Mouse (Mus musculus) brain, adult 10 weeks (tissue): Measurements from ENCODE around the gene Olfr1061. TPM values are rescaled to one million over a fixed set of nuclear protein-coding genes. Genes with fewer than 3 reads are reported as not detected.

ENCODE experiments used
- polyA plus RNA-seq: library from polyadenylated mRNA; stranded (reverse); fragments of 350-450 nt; fragmentation: Illumina TruSeq; extraction: RNeasy Lipid Tissue Mini Kit (QIAGEN cat#74804); gene quantifications from one replicate; pipeline ENCODE4 v1.2.3, GENCODE M21; 2015; ENCODE audit warnings: low read depth, low replicate concordance

Olfr1061 gene
- not detected for polyA plus RNA-seq

GRCm38 (mm10) chr2:86413950-86414349, at the start of gene Olfr1061:
Gene Olfr1061, minus strand, starts transcription at chr2:86414050.

GRCm38 (mm10) chr2:86456169-86456568, 42.3 kb upstream of the Olfr1061 start, which contains the start of gene Olfr1066:
Gene Olfr1066, minus strand, starts transcription at chr2:86456269.

GRCm38 (mm10) chr2:86450491-86450890, 36.6 kb upstream of the Olfr1061 start, which contains the start of gene Olfr1065:
Gene Olfr1065, minus strand, starts transcription at chr2:86450591.

GRCm38 (mm10) chr2:86426649-86427048, 12.8 kb upstream of the Olfr1061 start, which contains the start of gene Olfr1062:
Gene Olfr1062, minus strand, starts transcription at chr2:86426749.

GRCm38 (mm10) chr2:86388461-86388860, 25.4 kb downstream of the Olfr1061 start, which contains the start of gene Olfr1058:
Gene Olfr1058, minus strand, starts transcription at chr2:86388561.

GRCm38 (mm10) chr2:86378293-86378692, 35.6 kb downstream of the Olfr1061 start, which contains the start of gene Olfr1057:
Gene Olfr1057, minus strand, starts transcription at chr2:86378393.

Other genes with a start within 250 kb of the Olfr1061 start
- gene Olfr1043, start 246.5 kb downstream of the Olfr1061 start, polyA plus RNA-seq, result not detected
- not detected for gene Olfr1044, start 236.2 kb downstream of the Olfr1061 start, polyA plus RNA-seq
- not detected for gene Olfr52, start 228.4 kb downstream of the Olfr1061 start, polyA plus RNA-seq
- not detected for gene Olfr1045, start 211.0 kb downstream of the Olfr1061 start, polyA plus RNA-seq
- gene Olfr1046, start 194.7 kb downstream of the Olfr1061 start, polyA plus RNA-seq, result not detected
- not detected for gene Olfr1047, start 182.6 kb downstream of the Olfr1061 start, polyA plus RNA-seq
- gene Olfr1048, start 173.8 kb downstream of the Olfr1061 start, polyA plus RNA-seq, result not detected
- not detected for gene Olfr1049, start 155.7 kb downstream of the Olfr1061 start, polyA plus RNA-seq
- not detected for gene Olfr1051, start 135.0 kb downstream of the Olfr1061 start, polyA plus RNA-seq
- gene Olfr1052, start 121.6 kb downstream of the Olfr1061 start, polyA plus RNA-seq, result not detected
- not detected for gene Olfr1053, start 98.8 kb downstream of the Olfr1061 start, polyA plus RNA-seq
- not detected for gene Olfr1054, start 78.6 kb downstream of the Olfr1061 start, polyA plus RNA-seq
- gene Olfr1055, start 63.8 kb downstream of the Olfr1061 start, polyA plus RNA-seq, result not detected
- gene Olfr1056, start 51.6 kb downstream of the Olfr1061 start, polyA plus RNA-seq, result not detected
- gene Olfr1057, start 35.7 kb downstream of the Olfr1061 start, polyA plus RNA-seq, result not detected
- gene Olfr1058, start 25.5 kb downstream of the Olfr1061 start, polyA plus RNA-seq, result not detected
- not detected for gene Olfr1062, start 12.7 kb upstream of the Olfr1061 start, polyA plus RNA-seq
- gene Olfr1065, start 36.5 kb upstream of the Olfr1061 start, polyA plus RNA-seq, result not detected
- not detected for gene Olfr1066, start 42.2 kb upstream of the Olfr1061 start, polyA plus RNA-seq
- gene Olfr228, start 73.3 kb upstream of the Olfr1061 start, polyA plus RNA-seq, result not detected
- not detected for gene Olfr1076, start 94.4 kb upstream of the Olfr1061 start, polyA plus RNA-seq
- gene Olfr1079, start 128.4 kb upstream of the Olfr1061 start, polyA plus RNA-seq, result not detected
- gene Olfr1080, start 144.2 kb upstream of the Olfr1061 start, polyA plus RNA-seq, result not detected
- gene Olfr1082, start 184.9 kb upstream of the Olfr1061 start, polyA plus RNA-seq, result not detected
- gene Olfr1084, start 225.7 kb upstream of the Olfr1061 start, polyA plus RNA-seq, result not detected
- not detected for gene Olfr1085, start 248.0 kb upstream of the Olfr1061 start, polyA plus RNA-seq